Mouse (Mus musculus): ENCODE data around the gene Plod3.

DNA sequence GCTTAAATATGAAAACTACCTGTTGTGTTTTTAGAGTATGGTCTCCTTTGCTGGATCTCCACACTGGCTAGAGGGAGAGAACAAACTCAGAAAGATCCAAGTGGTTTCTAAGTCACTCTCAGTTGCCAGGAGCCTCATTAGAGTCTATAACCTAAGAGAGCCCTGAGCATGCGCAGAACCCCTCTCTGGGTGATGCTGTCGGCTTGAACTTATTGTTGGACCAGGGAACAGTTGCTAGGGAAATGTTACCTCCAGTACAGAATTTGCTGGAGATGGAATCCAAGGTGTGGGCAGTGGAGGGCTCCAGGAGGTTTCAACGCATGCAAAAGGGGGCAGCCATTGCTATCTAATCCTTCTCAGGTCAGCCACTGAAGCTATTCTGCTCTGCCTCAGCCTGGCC is 37.5 kb downstream of the Plod3 start:
- TF ChIP-seq POLR2A (IDR thresholded peaks at IDR 0.05; ENCODE audit: extremely low read depth, insufficient read depth, low read length) (no peak), CTCF (IDR thresholded peaks at IDR 0.05; ENCODE audit: low read depth, low read length) (no peak)

Data from liver, adult 2 months (tissue).